Mouse (Mus musculus): Measurements from ENCODE around the gene Olfr411. TPM values are rescaled to one million over a fixed set of nuclear protein-coding genes. Genes with fewer than 3 reads are reported as not detected.

Gene Olfr411
- polyA plus RNA-seq (2015; fragmentation: Nextera tagmentation; extraction: Ambion mirVana) = 0.30 and 0.51 TPM in 2 replicates

DNA sequence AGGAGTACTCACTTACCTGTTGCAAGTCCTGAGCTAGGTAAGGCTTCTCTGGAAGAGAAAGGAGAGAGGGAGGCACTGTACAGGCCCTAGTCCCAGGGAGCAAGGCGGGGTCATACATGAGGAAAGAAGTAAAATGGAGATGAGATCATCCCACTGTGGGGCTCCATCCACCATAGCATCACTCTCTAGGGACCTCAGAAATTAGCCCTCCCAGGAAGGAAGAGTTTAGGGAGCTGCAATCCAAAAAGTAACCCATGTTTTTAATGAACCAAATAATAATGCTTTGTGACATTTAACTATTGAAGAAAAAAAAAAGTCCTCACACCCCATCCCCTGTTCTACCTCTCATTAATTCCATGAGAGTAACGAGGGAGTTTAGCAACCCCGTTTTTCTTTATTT lies at the start of gene Olfr411:
Gene Olfr411 (minus strand): TSS at position 101 of the 400 bp plus-strand sequence.
- Histone ChIP-seq H3K4me3 (replicated peaks) (no peak within 1 kb of the TSS), H3K9me3 (replicated peaks) (no peaks in the 10 kb centered on the region), H3K27ac (replicated peaks) (no peak within 1 kb of the TSS), H3K4me1 (no peaks in the 10 kb centered on the region), H3K4me2 (replicated peaks) (no peak within 1 kb of the TSS), H3K27me3 (no peaks in the 10 kb centered on the region), H3K9ac (no peak within 1 kb of the TSS), H3K36me3 (no peaks in the 10 kb centered on the region)
- ATAC-seq (ENCODE audit: insufficient number of reproducible peaks, low FRiP score, low TSS enrichment, low read depth) = no peak
- 74% methylated on average over 3 of the region's 3 CpGs for WGBS

DNA sequence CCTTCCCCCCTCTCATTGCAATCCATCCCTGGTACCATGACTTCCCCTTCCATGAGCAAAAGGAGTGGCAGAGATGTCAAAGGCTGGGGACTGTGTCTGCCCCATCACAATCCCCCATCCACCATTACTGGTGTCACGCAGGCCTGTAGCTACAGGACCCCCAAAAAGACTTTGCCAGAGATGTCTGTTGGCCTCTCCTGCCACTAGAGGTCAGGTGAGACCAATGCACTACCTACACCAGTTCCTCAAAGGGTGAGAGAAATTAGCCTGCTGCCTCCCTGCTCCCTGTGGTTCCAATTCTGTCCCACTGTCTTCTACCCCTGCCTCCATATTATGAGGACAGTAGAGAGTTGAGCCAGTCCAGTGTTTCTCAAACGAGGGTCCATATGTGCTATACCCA lies 49.7 kb upstream of the Olfr411 start:
- WGBS = 37% methylated on average over 2 of the region's 2 CpGs

DNA sequence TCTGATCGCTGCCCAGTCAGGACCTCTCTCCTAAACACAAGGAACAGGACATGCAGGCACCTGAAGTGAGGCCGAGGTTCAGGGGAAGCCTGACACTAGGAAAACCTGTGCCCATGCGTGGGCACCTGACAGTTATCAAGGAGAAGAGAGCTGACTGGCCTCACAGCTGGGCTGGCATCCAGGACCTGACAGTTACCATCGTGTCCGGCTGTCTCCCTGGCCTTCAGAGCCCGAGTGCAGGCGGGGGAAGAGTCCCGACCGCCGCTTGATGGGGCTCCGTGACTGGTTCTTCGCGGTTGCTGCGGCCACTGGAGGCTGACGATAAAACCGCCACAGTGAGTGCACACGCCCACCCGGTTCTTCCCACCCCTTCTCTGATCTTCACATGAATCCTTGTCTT lies 43.1 kb upstream of the Olfr411 start:
- no peak for ATAC-seq (ENCODE audit: insufficient number of reproducible peaks, low FRiP score, low TSS enrichment, low read depth)
- Histone ChIP-seq H3K36me3 (no peaks in the 10 kb centered on the region), H3K4me2 (replicated peaks) (no peak overlapping the region), H3K9me3 (replicated peaks) (no peaks in the 10 kb centered on the region), H3K9ac (no peak overlapping the region), H3K27me3 (no peaks in the 10 kb centered on the region), H3K4me1 (no peaks in the 10 kb centered on the region), H3K4me3 (replicated peaks) (no peak overlapping the region), H3K27ac (replicated peaks) (no peak overlapping the region)
- 78% methylated on average over 18 of the region's 18 CpGs for WGBS

More for the DNA sequence above, 49.7 kb upstream of the Olfr411 start:
- Histone ChIP-seq H3K4me1 (no peaks in the 10 kb centered on the region), H3K36me3 (no peaks in the 10 kb centered on the region), H3K9ac (no peak overlapping the region), H3K27me3 (no peaks in the 10 kb centered on the region), H3K27ac (replicated peaks) (no peak overlapping the region), H3K4me3 (replicated peaks) (no peak overlapping the region), H3K9me3 (replicated peaks) (no peaks in the 10 kb centered on the region), H3K4me2 (replicated peaks) (no peak overlapping the region)
- ATAC-seq (ENCODE audit: insufficient number of reproducible peaks, low FRiP score, low TSS enrichment, low read depth) = no peak

DNA sequence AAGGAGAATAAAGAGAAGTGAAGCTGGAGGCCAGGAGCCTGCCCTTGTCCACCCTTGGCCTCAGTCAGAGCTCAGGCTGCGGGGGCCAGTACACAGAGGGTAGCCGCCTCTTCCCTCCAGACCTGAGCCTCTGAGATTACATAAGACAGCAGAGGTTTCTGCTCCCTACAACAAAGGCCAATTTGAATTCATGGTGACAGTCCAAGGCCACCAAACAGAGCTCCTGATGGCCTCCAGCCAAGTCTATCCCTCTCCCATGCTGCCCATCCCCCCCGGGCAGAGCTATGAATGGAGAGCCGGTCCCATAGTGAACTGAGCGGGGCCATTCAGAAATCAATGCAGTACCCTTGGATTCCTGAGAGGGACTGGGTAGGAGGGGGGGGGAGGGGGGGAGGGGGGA lies 41.0 kb upstream of the Olfr411 start:
- no peaks in the 10 kb centered on the region for H3K4me1 ChIP-seq
- H3K36me3 ChIP-seq = no peaks in the 10 kb centered on the region
- H3K9ac ChIP-seq = no peak overlapping the region
- no peaks in the 10 kb centered on the region for H3K27me3 ChIP-seq
- H3K9me3 ChIP-seq (replicated peaks) = no peaks in the 10 kb centered on the region
- no peak overlapping the region for H3K4me3 ChIP-seq (replicated peaks)
- WGBS = 79% methylated on average over 5 of the region's 5 CpGs
- H3K27ac ChIP-seq (replicated peaks) = no peak overlapping the region
- ATAC-seq (ENCODE audit: insufficient number of reproducible peaks, low FRiP score, low TSS enrichment, low read depth) = 0 out of 2 replicates have a peak, but pooled peaks have one; percentile 25
- H3K4me2 ChIP-seq (replicated peaks) = no peak overlapping the region

DNA sequence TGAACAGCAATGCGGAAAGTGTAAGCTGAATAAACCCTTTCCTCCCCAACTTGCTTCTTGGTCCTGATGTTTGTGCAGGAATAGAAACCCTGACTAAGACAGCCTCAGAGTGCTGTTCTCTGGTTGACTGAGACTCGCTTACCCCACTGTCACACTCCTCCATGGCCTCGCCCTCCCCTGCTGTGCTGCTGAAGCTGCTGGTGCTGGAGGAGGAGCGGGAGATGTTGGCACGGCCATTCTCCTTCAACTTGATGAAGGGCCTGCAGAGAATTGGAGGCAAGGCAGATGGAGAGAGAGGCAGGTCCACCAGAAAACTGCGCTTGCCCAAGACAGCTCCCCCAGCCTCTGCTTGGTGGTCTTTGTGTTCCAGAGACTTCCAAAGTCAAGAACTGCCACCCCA lies 40.5 kb upstream of the Olfr411 start:
- WGBS = 77% methylated on average over 6 of the region's 6 CpGs
- Histone ChIP-seq H3K4me1 (no peaks in the 10 kb centered on the region), H3K27ac (replicated peaks) (no peak overlapping the region), H3K9ac (no peak overlapping the region), H3K36me3 (no peaks in the 10 kb centered on the region), H3K4me3 (replicated peaks) (no peak overlapping the region), H3K9me3 (replicated peaks) (no peaks in the 10 kb centered on the region), H3K4me2 (replicated peaks) (no peak overlapping the region), H3K27me3 (no peaks in the 10 kb centered on the region)
- ATAC-seq (ENCODE audit: insufficient number of reproducible peaks, low FRiP score, low TSS enrichment, low read depth) = no peak

DNA sequence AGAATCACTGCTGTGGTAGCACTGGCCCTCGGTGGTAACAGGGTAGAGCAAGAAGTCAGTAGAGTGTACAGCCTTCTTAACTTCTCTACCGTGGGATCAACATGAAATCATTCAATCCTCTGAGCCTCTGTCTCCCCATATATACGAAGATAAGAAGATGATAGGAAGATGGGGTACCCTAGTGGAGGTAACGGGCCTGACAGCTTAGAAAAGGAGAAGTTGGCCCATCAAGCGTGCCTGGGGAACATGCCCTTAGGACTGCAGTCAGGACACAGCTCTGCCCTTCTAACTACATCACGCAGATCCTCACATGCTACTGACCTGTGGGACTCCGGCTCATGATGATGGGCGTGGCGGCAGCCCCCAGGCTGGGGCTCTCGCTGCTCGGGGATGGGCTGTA lies 39.4 kb upstream of the Olfr411 start:
- no peaks in the 10 kb centered on the region for H3K36me3 ChIP-seq
- H3K27ac ChIP-seq (replicated peaks) = no peak overlapping the region
- no peak overlapping the region for H3K9ac ChIP-seq
- WGBS = 80% methylated on average over 11 of the region's 11 CpGs
- no peak overlapping the region for H3K4me2 ChIP-seq (replicated peaks)
- no peak for ATAC-seq (ENCODE audit: insufficient number of reproducible peaks, low FRiP score, low TSS enrichment, low read depth)
- H3K27me3 ChIP-seq = no peaks in the 10 kb centered on the region
- H3K4me3 ChIP-seq (replicated peaks) = no peak overlapping the region
- no peaks in the 10 kb centered on the region for H3K9me3 ChIP-seq (replicated peaks)
- H3K4me1 ChIP-seq = no peaks in the 10 kb centered on the region; the same call in 1 of the 2 replicates

DNA sequence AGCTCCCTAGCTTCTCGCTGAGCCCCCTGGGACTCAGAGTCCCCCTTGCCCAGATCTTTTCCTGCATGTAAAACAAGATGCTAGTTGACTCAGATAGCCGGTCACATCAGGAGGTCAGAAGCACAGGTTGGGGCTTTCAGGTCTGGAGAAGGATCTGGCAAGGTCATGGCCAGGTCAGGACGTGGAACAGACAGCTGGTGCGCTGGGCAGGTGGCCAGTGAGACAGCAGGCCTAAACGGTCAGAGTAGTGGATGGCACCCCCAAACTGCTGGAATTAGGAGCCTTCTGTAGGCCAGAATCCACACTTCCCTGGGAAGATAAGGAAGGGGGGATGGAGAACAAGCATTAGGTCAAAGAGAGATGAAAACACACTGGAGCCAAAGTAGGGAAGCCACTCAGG lies 34.8 kb upstream of the Olfr411 start:
- no peak for ATAC-seq (ENCODE audit: insufficient number of reproducible peaks, low FRiP score, low TSS enrichment, low read depth)
- Histone ChIP-seq H3K27ac (replicated peaks) (no peak overlapping the region), H3K9me3 (replicated peaks) (no peaks in the 10 kb centered on the region), H3K4me1 (peaks cover 5% of the 10 kb centered on the region; the same call in 1 of the 2 replicates), H3K9ac (no peak overlapping the region), H3K4me3 (replicated peaks) (no peak overlapping the region), H3K27me3 (no peaks in the 10 kb centered on the region), H3K4me2 (replicated peaks) (no peak overlapping the region), H3K36me3 (no peaks in the 10 kb centered on the region)
- 69% methylated on average over 5 of the region's 5 CpGs for WGBS

DNA sequence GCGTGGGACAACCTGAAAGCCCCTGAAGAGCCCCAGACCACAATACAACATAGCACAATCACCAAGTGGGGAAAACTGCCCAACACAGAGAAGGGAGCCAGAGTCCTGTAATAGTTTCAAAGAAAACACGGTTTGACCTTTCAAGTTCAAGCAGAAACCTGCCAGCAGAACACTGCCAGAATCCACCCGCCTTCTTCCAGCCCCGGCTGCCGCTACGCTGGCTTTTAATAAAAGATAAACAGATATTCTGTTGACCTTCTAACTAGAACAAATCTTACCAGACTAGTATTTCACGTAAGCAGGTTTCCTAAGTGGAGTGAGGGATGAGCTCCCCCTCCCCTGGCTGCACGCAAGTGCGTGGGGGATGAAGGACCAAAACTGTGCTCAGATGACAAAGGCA lies 33.2 kb upstream of the Olfr411 start:
- Histone ChIP-seq H3K4me3 (replicated peaks) (no peak overlapping the region), H3K9ac (no peak overlapping the region), H3K36me3 (no peaks in the 10 kb centered on the region), H3K27me3 (no peaks in the 10 kb centered on the region), H3K27ac (replicated peaks) (no peak overlapping the region), H3K4me1 (peaks cover 5% of the 10 kb centered on the region; the same call in 1 of the 2 replicates), H3K4me2 (replicated peaks) (no peak overlapping the region), H3K9me3 (replicated peaks) (no peaks in the 10 kb centered on the region)
- no peak for ATAC-seq (ENCODE audit: insufficient number of reproducible peaks, low FRiP score, low TSS enrichment, low read depth)
- WGBS = 58% methylated on average over 9 of the region's 9 CpGs

DNA sequence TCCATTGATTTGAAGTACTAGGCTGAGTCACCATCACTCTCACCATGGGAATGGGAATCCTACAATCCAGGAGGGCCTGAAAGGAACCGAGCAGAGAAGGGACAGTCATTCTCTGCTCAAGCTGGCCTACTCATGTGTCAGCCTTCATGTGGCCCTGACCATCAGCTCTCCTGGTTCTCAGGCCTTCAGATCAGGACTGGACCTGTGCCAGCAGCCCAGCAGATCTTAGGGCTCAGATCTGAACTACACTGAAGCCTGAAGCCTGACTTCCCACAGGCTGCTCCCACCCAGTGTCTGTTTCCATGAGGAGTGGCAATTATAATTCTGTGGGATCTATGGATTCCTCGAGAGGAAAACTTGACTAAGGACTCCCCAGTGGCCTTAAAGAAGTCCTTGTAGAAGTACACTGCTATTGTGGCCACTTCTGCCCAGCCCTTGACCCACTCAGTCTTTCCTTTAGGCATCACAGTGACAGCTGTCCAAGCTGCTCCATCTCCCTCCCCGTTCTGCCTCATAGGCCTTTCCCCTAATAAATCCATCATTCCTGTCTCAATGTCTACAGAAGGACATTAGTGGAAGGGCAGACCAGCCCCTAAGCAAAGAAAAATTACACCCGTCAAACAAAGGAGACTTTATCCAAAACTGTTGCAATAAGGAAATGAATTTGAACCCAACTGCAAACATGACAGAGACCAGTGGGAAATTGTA lies 26.9 kb upstream of the Olfr411 start:
- ATAC-seq (ENCODE audit: insufficient number of reproducible peaks, low FRiP score, low TSS enrichment, low read depth) = no peak
- Histone ChIP-seq H3K9ac (no peak overlapping the region), H3K36me3 (no peaks in the 10 kb centered on the region), H3K4me1 (0 out of 2 replicates have a peak, but pooled peaks cover 4% of the 10 kb centered on the region), H3K9me3 (replicated peaks) (no peaks in the 10 kb centered on the region), H3K4me3 (replicated peaks) (no peak overlapping the region), H3K4me2 (replicated peaks) (no peak overlapping the region), H3K27ac (replicated peaks) (no peak overlapping the region), H3K27me3 (no peaks in the 10 kb centered on the region)
- WGBS = 62% methylated on average over 4 of the region's 4 CpGs

DNA sequence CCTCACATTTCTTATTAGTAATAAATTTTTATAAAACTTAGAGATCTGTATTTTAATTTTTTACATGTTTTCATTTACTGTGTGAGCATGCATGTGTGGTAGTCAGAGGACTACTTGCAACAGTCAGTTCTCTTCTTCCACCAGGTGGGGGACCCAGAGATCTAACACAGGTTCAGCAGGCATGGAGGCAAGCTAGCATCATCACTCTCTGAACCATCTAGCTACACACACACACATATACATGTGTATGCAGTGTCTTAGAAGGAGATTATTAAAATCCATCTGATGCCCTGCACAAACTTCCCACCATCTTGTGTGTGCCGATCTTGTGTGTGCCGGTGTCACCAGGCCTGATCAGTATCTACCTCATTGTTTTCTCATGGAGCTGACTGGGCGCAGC lies 24.4 kb upstream of the Olfr411 start:
- 49% methylated on average over 3 of the region's 3 CpGs for WGBS
- H3K4me2 ChIP-seq (replicated peaks) = no peak overlapping the region
- H3K27ac ChIP-seq (replicated peaks) = no peak overlapping the region
- no peaks in the 10 kb centered on the region for H3K9me3 ChIP-seq (replicated peaks)
- H3K27me3 ChIP-seq = no peaks in the 10 kb centered on the region
- no peaks in the 10 kb centered on the region for H3K36me3 ChIP-seq
- H3K4me1 ChIP-seq = 0 out of 2 replicates have a peak, but pooled peaks cover 4% of the 10 kb centered on the region
- peak; percentile 45; the same call in 1 of the 2 replicates for ATAC-seq (ENCODE audit: insufficient number of reproducible peaks, low FRiP score, low TSS enrichment, low read depth)
- no peak overlapping the region for H3K9ac ChIP-seq
- no peak overlapping the region for H3K4me3 ChIP-seq (replicated peaks)

DNA sequence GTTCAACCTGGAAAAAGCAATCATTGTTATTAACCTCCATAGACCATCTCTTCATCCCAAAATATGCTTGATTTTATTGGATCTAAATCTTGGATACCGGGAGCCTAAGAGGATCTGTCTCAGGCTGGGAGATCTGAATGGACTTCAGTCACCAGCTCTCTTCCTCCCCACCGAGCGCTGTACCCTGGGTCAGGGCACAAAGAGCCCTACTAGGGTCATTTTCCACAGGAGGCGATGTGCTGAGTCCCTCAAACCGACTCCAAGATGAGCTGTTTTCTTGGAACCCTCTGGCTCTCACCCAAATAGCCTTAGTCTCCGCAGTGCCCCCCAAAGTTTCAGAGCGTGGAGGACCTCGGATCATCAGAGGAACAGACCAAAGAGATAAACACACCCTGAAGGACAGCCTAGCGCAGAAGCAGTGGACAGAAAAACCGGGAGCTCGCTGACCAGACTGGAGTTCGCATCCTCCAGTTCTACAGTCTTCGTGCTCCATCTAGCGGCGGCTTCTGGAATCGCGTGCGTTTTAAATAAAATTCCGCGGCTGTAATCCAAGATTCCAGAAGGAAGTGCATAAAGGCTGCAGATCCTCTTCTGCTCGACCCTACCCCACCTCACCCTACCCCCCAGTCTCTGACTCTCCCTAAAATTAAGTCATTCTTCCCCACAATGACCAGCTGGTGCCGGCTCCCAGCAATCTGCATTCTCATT lies 19.1 kb upstream of the Olfr411 start:
- ATAC-seq (ENCODE audit: insufficient number of reproducible peaks, low FRiP score, low TSS enrichment, low read depth) = no peak
- no peak overlapping the region for H3K4me2 ChIP-seq (replicated peaks)

More for the DNA sequence above, 19.1 kb upstream of the Olfr411 start:
- Histone ChIP-seq H3K4me3 (replicated peaks) (no peak overlapping the region), H3K36me3 (no peaks in the 10 kb centered on the region), H3K27ac (replicated peaks) (no peak overlapping the region), H3K9me3 (replicated peaks) (no peaks in the 10 kb centered on the region), H3K4me1 (no peaks in the 10 kb centered on the region), H3K9ac (no peak overlapping the region), H3K27me3 (peaks cover 9% of the 10 kb centered on the region; the same call in 1 of the 2 replicates)
- WGBS = 10% methylated on average over 22 of the region's 22 CpGs
